Mouse (Mus musculus) heart, adult 2 months (tissue): ENCODE data around the gene Plcl2. TPM values are rescaled to one million over a fixed set of nuclear protein-coding genes. Genes with fewer than 3 reads are reported as not detected.
A peak's percentile ranks its signal among the peaks of the same experiment; 100 is the strongest.

Source experiments
- DNase-seq, 2 experiments: peaks; one replicate each; pipeline ENCODE4 v3.0.0; 2021
- H3K27ac ChIP-seq: fragments of 200-600 bp; 2 replicates; pipeline ENCODE4 v1.8.1; 2022
- H3K27me3 ChIP-seq: fragments of 200-500 bp; 2 replicates; pipeline ENCODE4 v1.6.1; 2012; ENCODE audit warnings: mild to moderate bottlenecking, low read length, inconsistent platforms, mixed read lengths; ENCODE audit not compliant: control insufficient read depth, insufficient read depth
- H3K36me3 ChIP-seq: fragments of 200-500 bp; 2 replicates; pipeline ENCODE4 v1.6.1; 2012; ENCODE audit warnings: low read length, inconsistent platforms; ENCODE audit not compliant: control insufficient read depth, insufficient read depth
- H3K4me1 ChIP-seq: fragments of 200-500 bp; 2 replicates; pipeline ENCODE4 v1.6.1; 2011; ENCODE audit warnings: low read length; ENCODE audit not compliant: control insufficient read depth, insufficient read depth
- H3K4me3 ChIP-seq: fragments of 200-600 bp; 2 replicates; pipeline ENCODE4 v1.8.1; 2022
- H3K79me2 ChIP-seq: fragments of 200-500 bp; replicated peaks from 2 replicates; pipeline ENCODE4 v1.6.1; 2012; ENCODE audit warnings: mild to moderate bottlenecking, inconsistent platforms, low read length, moderate library complexity, mixed read lengths; ENCODE audit not compliant: control insufficient read depth, insufficient read depth
- H3K9ac ChIP-seq: fragments of 200-500 bp; 2 replicates; pipeline ENCODE4 v1.6.1; 2012; ENCODE audit warnings: low read depth, mild to moderate bottlenecking, control low read depth, inconsistent platforms, low read length, mixed read lengths
- CTCF ChIP-seq: fragments of 200-600 bp; IDR thresholded peaks from 2 replicates; pipeline ENCODE4 v1.8.1; 2022; ENCODE audit warnings: antibody characterized with exemption, mild to moderate bottlenecking, moderate library complexity
- EP300 ChIP-seq: fragments of 200-500 bp; IDR thresholded peaks from 2 replicates; pipeline ENCODE4 v1.6.1; 2011; ENCODE audit warnings: low read depth, low read length, control low read depth; ENCODE audit not compliant: insufficient read depth
- POLR2A ChIP-seq: fragments of 200-500 bp; IDR thresholded peaks from 2 replicates; pipeline ENCODE4 v1.6.1; 2011; ENCODE audit warnings: mild to moderate bottlenecking, low read depth, low read length, control low read depth; ENCODE audit not compliant: insufficient read depth
- WGBS: fragments of 180-500 bp; shearing (Covaris S2); methylation state at CpG from one replicate; pipeline ENCODE4 v1.1.7; 2018; 5-methylcytosine and 5-hydroxymethylcytosine counted together
- intact Hi-C: fragments of 180-260 bp; cut with DNase I; formaldehyde crosslinking; loops from one replicate; pipeline ENCODE4 v1.15.1; 2025
- polyA plus RNA-seq: library from polyadenylated mRNA; depleted of rRNA; stranded (reverse); fragments of >200 nt; gene quantifications from 2 replicates; pipeline ENCODE4 v1.2.3, GENCODE M21; 2012
- total RNA-seq, 2 experiments: library from RNA; stranded (reverse); gene quantifications; 2 replicates each; pipeline ENCODE4 v1.2.3; 2021

Plcl2 gene
- total and polyA plus RNA-seq, 3 experiments, result 2.8 to 8.0 (median 7.5) TPM

GRCm38 (mm10) chr17:50515926-50516325, 6.7 kb downstream of the Plcl2 start:
- WGBS, result 87% methylated on average over 4 of the region's 4 CpGs

GRCm38 (mm10) chr17:50517781-50518415, 8.7 kb downstream of the Plcl2 start:
- H3K27me3 ChIP-seq, result no peaks in the 10 kb centered on the region
- H3K79me2 ChIP-seq, result peaks cover 9% of the 10 kb centered on the region

More at GRCm38 (mm10) chr17:50515926-50516325, 6.7 kb downstream of the Plcl2 start:
- Histone ChIP-seq H3K9ac (no peak overlapping the region), H3K36me3 (no peaks in the 10 kb centered on the region), H3K27ac (no peak overlapping the region), H3K79me2 (peaks cover 5% of the 10 kb centered on the region), H3K4me3 (no peak overlapping the region), H3K27me3 (no peaks in the 10 kb centered on the region), H3K4me1 (0 out of 2 replicates have a peak, but pooled peaks cover under 1% of the 10 kb centered on the region)
- TF ChIP-seq CTCF (no peak), POLR2A (no peak), EP300 (no peak)
- intact Hi-C loops, result no loop called here
- no peak for DNase-seq

GRCm38 (mm10) chr17:50519588-50519987, 10.4 kb downstream of the Plcl2 start:
- Histone ChIP-seq H3K27ac (no peak overlapping the region), H3K36me3 (no peaks in the 10 kb centered on the region), H3K27me3 (no peaks in the 10 kb centered on the region), H3K79me2 (peaks cover 6% of the 10 kb centered on the region), H3K4me3 (no peak overlapping the region), H3K9ac (no peak overlapping the region), H3K4me1 (no peaks in the 10 kb centered on the region)
- no peak for DNase-seq
- TF ChIP-seq POLR2A, result no peak
- no peak for TF ChIP-seq EP300
- 89% methylated on average over 5 of the region's 5 CpGs for WGBS
- intact Hi-C loops, result no loop called here

More at GRCm38 (mm10) chr17:50517781-50518415, 8.7 kb downstream of the Plcl2 start:
- intact Hi-C loops, result no loop called here
- no peak overlapping the region for H3K27ac ChIP-seq
- no peak for DNase-seq
- 46% methylated on average over 6 of the region's 6 CpGs for WGBS
- H3K9ac ChIP-seq, result no peak overlapping the region
- no peak overlapping the region for H3K4me3 ChIP-seq
- no peaks in the 10 kb centered on the region for H3K4me1 ChIP-seq
- no peaks in the 10 kb centered on the region for H3K36me3 ChIP-seq
- TF ChIP-seq CTCF (no peak), EP300 (no peak), POLR2A (no peak)

GRCm38 (mm10) chr17:50522473-50523083, 13.4 kb downstream of the Plcl2 start:
- 84% methylated on average over 5 of the region's 5 CpGs for WGBS
- no peak overlapping the region for H3K27ac ChIP-seq

GRCm38 (mm10) chr17:50524970-50525369, 15.8 kb downstream of the Plcl2 start:
- TF ChIP-seq CTCF (no peak), EP300 (no peak)
- H3K27me3 ChIP-seq, result no peaks in the 10 kb centered on the region
- H3K4me3 ChIP-seq, result no peak overlapping the region
- no peak overlapping the region for H3K9ac ChIP-seq
- intact Hi-C loops, result no loop called here
- 76% methylated on average over 6 of the region's 6 CpGs for WGBS
- H3K4me1 ChIP-seq, result peaks cover 2% of the 10 kb centered on the region
- no peak overlapping the region for H3K27ac ChIP-seq
- H3K79me2 ChIP-seq, result peaks cover 4% of the 10 kb centered on the region
- H3K36me3 ChIP-seq, result no peaks in the 10 kb centered on the region
- DNase-seq, result peak in 1 of 2 experiments; percentile 12

More at GRCm38 (mm10) chr17:50522473-50523083, 13.4 kb downstream of the Plcl2 start:
- DNase-seq, result no peak
- TF ChIP-seq CTCF, result no peak
- H3K4me1 ChIP-seq, result no peaks in the 10 kb centered on the region
- no peak overlapping the region for H3K4me3 ChIP-seq
- H3K36me3 ChIP-seq, result no peaks in the 10 kb centered on the region
- H3K9ac ChIP-seq, result no peak overlapping the region
- no peaks in the 10 kb centered on the region for H3K27me3 ChIP-seq
- intact Hi-C loops, result no loop called here
- peaks cover 4% of the 10 kb centered on the region for H3K79me2 ChIP-seq

GRCm38 (mm10) chr17:50525821-50526220, 16.6 kb downstream of the Plcl2 start:
- Histone ChIP-seq H3K79me2 (peaks cover 4% of the 10 kb centered on the region), H3K4me1 (peaks cover 2% of the 10 kb centered on the region), H3K9ac (no peak overlapping the region), H3K27ac (no peak overlapping the region), H3K27me3 (no peaks in the 10 kb centered on the region), H3K4me3 (no peak overlapping the region), H3K36me3 (no peaks in the 10 kb centered on the region)
- DNase-seq, result peak in 1 of 2 experiments; percentile 41
- intact Hi-C loops, result no loop called here
- no peak for TF ChIP-seq EP300
- TF ChIP-seq CTCF, result no peak
- no peak for TF ChIP-seq POLR2A
- 46% methylated on average over 2 of the region's 2 CpGs for whole genome bisulfite sequencing
